Mouse (Mus musculus): ENCODE results near the gene S100a8. TPM values are rescaled to one million over a fixed set of nuclear protein-coding genes. Genes with fewer than 3 reads are reported as not detected.
A peak's percentile ranks its signal among the peaks of the same experiment; 100 is the strongest.

S100a8 gene
- total RNA-seq (2015; ENCODE audit: low replicate concordance) (5,294 and 6,274 TPM in 2 replicates), total RNA-seq (2017; ENCODE audit: low replicate concordance) (2,245 and 2,738 TPM in 2 replicates)

GRCm38 (mm10) chr3:90668846-90669245, at the start of gene S100a8:
TSS of gene S100a8 (plus strand) at chr3:90668978.
- no peak for ATAC-seq (replicated peaks; ENCODE audit: low FRiP score, poor library complexity, severe bottlenecking)

GRCm38 (mm10) chr3:90621552-90621951, 47.2 kb upstream of the S100a8 start:
- no peak for ATAC-seq (replicated peaks; ENCODE audit: low FRiP score, poor library complexity, severe bottlenecking)

GRCm38 (mm10) chr3:90623435-90624071, 45.2 kb upstream of the S100a8 start:
- no peak for ATAC-seq (replicated peaks; ENCODE audit: low FRiP score, poor library complexity, severe bottlenecking)

- no peak for ATAC-seq (replicated peaks; ENCODE audit: low FRiP score, poor library complexity, severe bottlenecking)
These were observed 43.3 kb upstream of the S100a8 start for GRCm38 (mm10) chr3:90625496-90625895.

GRCm38 (mm10) chr3:90626266-90627021, 42.3 kb upstream of the S100a8 start:
- no peak for ATAC-seq (replicated peaks; ENCODE audit: low FRiP score, poor library complexity, severe bottlenecking)

GRCm38 (mm10) chr3:90627366-90627765, 41.4 kb upstream of the S100a8 start:
- ATAC-seq (replicated peaks; ENCODE audit: low FRiP score, poor library complexity, severe bottlenecking) = no peak

GRCm38 (mm10) chr3:90627807-90628206, 41.0 kb upstream of the S100a8 start:
- ATAC-seq (replicated peaks; ENCODE audit: low FRiP score, poor library complexity, severe bottlenecking) = no peak

- no peak for ATAC-seq (replicated peaks; ENCODE audit: low FRiP score, poor library complexity, severe bottlenecking)
These were observed 39.5 kb upstream of the S100a8 start for GRCm38 (mm10) chr3:90629298-90629697.

GRCm38 (mm10) chr3:90631984-90632383, 36.8 kb upstream of the S100a8 start:
- ATAC-seq (replicated peaks; ENCODE audit: low FRiP score, poor library complexity, severe bottlenecking) = no peak

- ATAC-seq (replicated peaks; ENCODE audit: low FRiP score, poor library complexity, severe bottlenecking) = no peak; the same call in 1 of the 2 replicates
These were observed 30.1 kb upstream of the S100a8 start for GRCm38 (mm10) chr3:90638511-90639275.

GRCm38 (mm10) chr3:90639511-90640154, 29.1 kb upstream of the S100a8 start:
- ATAC-seq (replicated peaks; ENCODE audit: low FRiP score, poor library complexity, severe bottlenecking) = peak; percentile 60

GRCm38 (mm10) chr3:90640981-90641380, 27.8 kb upstream of the S100a8 start:
- no peak for ATAC-seq (replicated peaks; ENCODE audit: low FRiP score, poor library complexity, severe bottlenecking)

GRCm38 (mm10) chr3:90644220-90644619, 24.6 kb upstream of the S100a8 start:
- ATAC-seq (replicated peaks; ENCODE audit: low FRiP score, poor library complexity, severe bottlenecking) = no peak

- no peak for ATAC-seq (replicated peaks; ENCODE audit: low FRiP score, poor library complexity, severe bottlenecking)
These were observed 21.5 kb upstream of the S100a8 start for GRCm38 (mm10) chr3:90647291-90647690.

GRCm38 (mm10) chr3:90648981-90649380, 19.8 kb upstream of the S100a8 start:
- ATAC-seq (replicated peaks; ENCODE audit: low FRiP score, poor library complexity, severe bottlenecking) = no peak

- no peak for ATAC-seq (replicated peaks; ENCODE audit: low FRiP score, poor library complexity, severe bottlenecking)
These were observed 18.9 kb upstream of the S100a8 start for GRCm38 (mm10) chr3:90649832-90650231.

GRCm38 (mm10) chr3:90652878-90653508, 15.8 kb upstream of the S100a8 start:
- no peak for ATAC-seq (replicated peaks; ENCODE audit: low FRiP score, poor library complexity, severe bottlenecking)

- ATAC-seq (replicated peaks; ENCODE audit: low FRiP score, poor library complexity, severe bottlenecking) = no peak
These were observed 15.1 kb upstream of the S100a8 start, which contains the start of gene S100a7a for GRCm38 (mm10) chr3:90653717-90654116. TSS of gene S100a7a (plus strand) at chr3:90654017.

- no peak for ATAC-seq (replicated peaks; ENCODE audit: low FRiP score, poor library complexity, severe bottlenecking)
These were observed 11.4 kb upstream of the S100a8 start for GRCm38 (mm10) chr3:90657405-90657804.
